Mouse (Mus musculus): ENCODE results near the gene Il5. TPM values are rescaled to one million over a fixed set of nuclear protein-coding genes. Genes with fewer than 3 reads are reported as not detected.

Gene Il5
- not detected in 2 replicates for polyA plus RNA-seq (2012; ENCODE audit: insufficient read depth, insufficient read length, missing spikeins)

DNA sequence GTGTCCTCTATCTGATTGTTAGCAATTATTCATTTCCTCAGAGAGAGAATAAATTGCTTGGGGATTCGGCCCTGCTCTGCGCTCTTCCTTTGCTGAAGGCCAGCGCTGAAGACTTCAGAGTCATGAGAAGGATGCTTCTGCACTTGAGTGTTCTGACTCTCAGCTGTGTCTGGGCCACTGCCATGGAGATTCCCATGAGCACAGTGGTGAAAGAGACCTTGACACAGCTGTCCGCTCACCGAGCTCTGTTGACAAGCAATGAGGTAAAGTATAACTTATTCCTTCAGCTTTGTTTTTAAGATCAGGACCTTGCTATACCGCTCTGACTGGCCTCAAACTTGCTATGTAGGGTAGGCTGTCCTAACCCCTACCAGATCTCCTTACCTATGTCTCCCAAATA is at the start of gene Il5:
Il5 (plus strand) TSS at position 80 of the 400 bp plus-strand sequence.
- Histone ChIP-seq H3K27ac (ENCODE audit: insufficient read depth, low read depth, low read length) (no peak within 1 kb of the TSS), H3K4me1 (ENCODE audit: control insufficient read depth, insufficient read depth, low read length) (no peaks in the 10 kb centered on the region), H3K4me3 (ENCODE audit: insufficient read depth, low read length) (no peak within 1 kb of the TSS)
- TF ChIP-seq POLR2A (IDR thresholded peaks at IDR 0.05; ENCODE audit: borderline replicate concordance, low read depth, low read length) = no peak
- no peak for TF ChIP-seq CTCF (IDR thresholded peaks at IDR 0.05; ENCODE audit: low read depth, low read length)

DNA sequence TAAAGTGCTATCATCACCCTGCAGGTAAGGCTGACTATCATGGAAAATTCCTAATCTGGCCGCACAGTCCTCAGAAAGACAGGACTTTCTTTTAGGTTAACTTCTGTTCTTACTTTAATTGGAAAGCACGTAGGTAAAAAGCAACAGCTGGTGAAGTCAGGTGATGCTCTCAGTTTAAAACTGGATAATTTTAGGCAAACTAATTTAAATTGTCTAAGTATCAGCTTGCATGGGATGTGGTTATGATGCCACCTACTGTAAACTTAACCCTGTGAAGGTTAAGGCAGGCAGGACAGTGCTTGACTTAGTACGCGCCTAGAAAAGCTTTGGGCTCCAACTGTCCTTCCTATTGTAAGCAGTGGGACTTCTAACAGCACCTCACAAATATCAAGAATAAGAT is 49.2 kb upstream of the Il5 start:
- H3K4me1 ChIP-seq (ENCODE audit: control insufficient read depth, insufficient read depth, low read length) = no peaks in the 10 kb centered on the region
- TF ChIP-seq POLR2A (IDR thresholded peaks at IDR 0.05; ENCODE audit: borderline replicate concordance, low read depth, low read length) (no peak), CTCF (IDR thresholded peaks at IDR 0.05; ENCODE audit: low read depth, low read length) (no peak)
- no peak overlapping the region for H3K4me3 ChIP-seq (ENCODE audit: insufficient read depth, low read length)
- no peak overlapping the region for H3K27ac ChIP-seq (ENCODE audit: insufficient read depth, low read depth, low read length)

DNA sequence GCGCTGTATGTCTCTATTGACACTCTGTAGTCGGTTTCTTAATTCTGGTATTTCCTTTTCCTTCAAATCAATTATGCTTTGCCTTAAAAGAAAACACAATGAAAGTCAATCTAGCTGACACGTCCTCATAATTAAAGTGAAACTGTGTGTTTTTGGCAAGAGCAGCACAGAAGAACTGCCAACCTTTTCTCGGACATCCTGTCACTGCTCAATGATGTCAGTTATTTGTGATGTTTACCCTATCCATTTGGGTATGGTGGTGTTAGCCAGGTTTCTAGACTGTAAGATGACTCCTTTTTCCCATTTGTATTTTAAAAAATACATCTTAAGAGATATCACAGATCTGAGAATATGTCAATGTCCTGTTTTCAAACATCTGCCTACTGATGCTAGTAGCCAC is 40.5 kb upstream of the Il5 start:
- no peak overlapping the region for H3K4me3 ChIP-seq (ENCODE audit: insufficient read depth, low read length)
- H3K4me1 ChIP-seq (ENCODE audit: control insufficient read depth, insufficient read depth, low read length) = no peaks in the 10 kb centered on the region
- no peak overlapping the region for H3K27ac ChIP-seq (ENCODE audit: insufficient read depth, low read depth, low read length)
- TF ChIP-seq POLR2A (IDR thresholded peaks at IDR 0.05; ENCODE audit: borderline replicate concordance, low read depth, low read length) (no peak), CTCF (IDR thresholded peaks at IDR 0.05; ENCODE audit: low read depth, low read length) (no peak)

DNA sequence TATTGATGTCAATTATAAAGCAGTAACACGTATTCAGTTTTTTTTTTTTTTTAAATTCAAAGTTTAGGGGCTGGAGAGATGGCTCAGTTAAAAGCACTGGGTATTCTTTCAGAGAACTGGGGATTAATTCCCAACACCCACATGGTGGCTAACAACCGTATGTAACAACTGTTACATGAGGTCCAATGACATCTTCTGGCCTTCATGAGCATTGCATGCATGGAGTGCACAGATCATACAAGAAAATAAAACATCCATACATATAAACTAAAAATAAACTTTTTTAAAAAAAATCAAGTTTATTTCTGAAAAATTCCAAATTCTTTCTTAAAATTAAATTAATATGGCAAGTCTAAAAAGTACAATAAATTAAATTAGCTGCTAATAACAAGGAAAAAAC is 38.9 kb upstream of the Il5 start:
- no peak overlapping the region for H3K27ac ChIP-seq (ENCODE audit: insufficient read depth, low read depth, low read length)
- TF ChIP-seq POLR2A (IDR thresholded peaks at IDR 0.05; ENCODE audit: borderline replicate concordance, low read depth, low read length) = no peak
- no peak overlapping the region for H3K4me3 ChIP-seq (ENCODE audit: insufficient read depth, low read length)
- H3K4me1 ChIP-seq (ENCODE audit: control insufficient read depth, insufficient read depth, low read length) = no peaks in the 10 kb centered on the region

DNA sequence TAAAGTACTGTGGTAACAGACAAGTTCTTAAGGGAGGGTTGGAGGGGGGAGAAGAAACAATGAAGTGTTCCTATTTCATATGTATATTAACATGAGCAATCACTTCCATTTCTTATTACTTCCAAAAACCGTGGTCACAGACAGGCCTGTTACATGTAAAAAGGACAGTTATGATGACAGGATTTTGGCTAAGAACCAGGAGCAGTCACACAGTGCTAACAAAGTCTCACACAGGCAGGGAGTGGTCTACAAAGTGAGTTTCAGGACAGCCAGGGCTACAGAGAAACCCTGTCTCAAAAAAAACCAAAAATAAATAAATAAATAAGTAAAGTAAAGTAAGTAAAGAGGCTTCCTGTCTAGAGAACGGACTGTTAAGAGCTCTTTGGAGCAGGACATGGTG is 38.4 kb upstream of the Il5 start:
- Histone ChIP-seq H3K27ac (ENCODE audit: insufficient read depth, low read depth, low read length) (no peak overlapping the region), H3K4me3 (ENCODE audit: insufficient read depth, low read length) (no peak overlapping the region), H3K4me1 (ENCODE audit: control insufficient read depth, insufficient read depth, low read length) (no peaks in the 10 kb centered on the region)
- TF ChIP-seq CTCF (IDR thresholded peaks at IDR 0.05; ENCODE audit: low read depth, low read length) (no peak), POLR2A (IDR thresholded peaks at IDR 0.05; ENCODE audit: borderline replicate concordance, low read depth, low read length) (no peak)

DNA sequence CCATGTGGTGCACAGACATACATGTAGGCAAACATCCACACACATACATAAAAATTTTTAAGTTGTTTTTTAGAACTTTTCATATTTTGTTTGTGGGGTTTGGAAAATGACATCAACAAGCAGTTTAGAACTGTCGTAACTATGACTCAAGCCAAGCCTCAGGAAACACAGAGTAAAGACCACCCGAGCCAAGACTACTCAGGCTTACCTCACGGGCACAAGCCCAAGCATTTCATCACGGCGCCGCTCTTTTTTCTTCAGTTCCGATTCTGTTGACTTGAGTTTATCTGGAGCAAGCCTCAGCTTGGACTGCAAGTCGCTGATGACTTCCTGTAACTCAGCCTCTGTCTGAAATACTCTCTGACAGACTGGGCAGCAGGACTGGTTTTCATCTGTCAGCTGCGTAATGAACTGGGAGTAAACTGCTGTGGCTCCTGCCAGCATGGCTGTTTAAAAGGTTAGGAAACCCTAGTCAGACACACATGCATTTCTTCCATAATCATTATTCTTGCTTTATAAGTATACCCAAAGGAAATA is 37.5 kb upstream of the Il5 start:
- no peak for TF ChIP-seq POLR2A (IDR thresholded peaks at IDR 0.05; ENCODE audit: borderline replicate concordance, low read depth, low read length)
- TF ChIP-seq CTCF (IDR thresholded peaks at IDR 0.05; ENCODE audit: low read depth, low read length) = no peak

DNA sequence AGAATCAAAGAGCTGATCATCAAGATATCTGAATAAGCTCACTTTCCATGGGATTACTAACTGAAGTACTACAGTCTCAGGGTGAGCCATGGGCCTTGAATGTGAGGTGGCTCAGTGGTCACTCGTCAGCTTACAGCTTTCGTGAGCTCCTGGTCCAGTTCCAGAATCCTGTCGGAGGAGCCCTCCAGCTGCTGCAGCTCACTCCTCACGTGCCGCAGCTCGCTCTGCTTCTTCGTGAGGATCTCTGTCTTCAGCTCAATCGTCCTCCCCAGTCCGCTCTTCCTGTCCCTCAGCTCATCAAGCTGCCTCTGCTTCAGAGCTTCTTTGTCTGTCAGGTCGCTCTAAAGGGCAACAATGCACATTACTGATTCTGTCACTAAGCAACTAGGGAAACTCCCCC is 28.6 kb upstream of the Il5 start:
- TF ChIP-seq CTCF (IDR thresholded peaks at IDR 0.05; ENCODE audit: low read depth, low read length) (no peak), POLR2A (IDR thresholded peaks at IDR 0.05; ENCODE audit: borderline replicate concordance, low read depth, low read length) (no peak)
- H3K4me1 ChIP-seq (ENCODE audit: control insufficient read depth, insufficient read depth, low read length) = no peaks in the 10 kb centered on the region
- H3K4me3 ChIP-seq (ENCODE audit: insufficient read depth, low read length) = no peak overlapping the region
- no peak overlapping the region for H3K27ac ChIP-seq (ENCODE audit: insufficient read depth, low read depth, low read length)

More for the DNA sequence above, 37.5 kb upstream of the Il5 start:
- no peaks in the 10 kb centered on the region for H3K4me1 ChIP-seq (ENCODE audit: control insufficient read depth, insufficient read depth, low read length)
- H3K27ac ChIP-seq (ENCODE audit: insufficient read depth, low read depth, low read length) = no peak overlapping the region
- H3K4me3 ChIP-seq (ENCODE audit: insufficient read depth, low read length) = no peak overlapping the region

DNA sequence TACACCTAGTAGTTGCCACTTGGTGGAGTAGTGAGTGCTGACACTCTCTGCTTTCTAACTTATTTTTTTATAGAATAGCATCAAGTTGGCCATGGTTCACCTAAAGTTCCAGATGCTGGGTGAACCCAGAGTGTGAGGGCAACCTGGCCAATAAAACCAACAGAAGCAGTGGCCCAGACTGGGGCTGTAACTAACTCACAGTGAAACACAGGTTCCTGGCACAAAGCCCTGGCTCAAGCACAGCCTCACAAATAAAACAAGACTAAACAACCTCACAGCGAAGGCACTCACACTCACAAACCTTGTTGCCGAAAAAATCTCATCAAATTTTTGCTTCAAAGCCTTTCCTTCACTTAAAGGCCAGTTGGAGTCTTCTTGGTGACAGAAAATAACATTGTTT is 22.1 kb upstream of the Il5 start:
- TF ChIP-seq CTCF (IDR thresholded peaks at IDR 0.05; ENCODE audit: low read depth, low read length) (no peak), POLR2A (IDR thresholded peaks at IDR 0.05; ENCODE audit: borderline replicate concordance, low read depth, low read length) (no peak)
- Histone ChIP-seq H3K4me3 (ENCODE audit: insufficient read depth, low read length) (no peak overlapping the region), H3K4me1 (ENCODE audit: control insufficient read depth, insufficient read depth, low read length) (no peaks in the 10 kb centered on the region), H3K27ac (ENCODE audit: insufficient read depth, low read depth, low read length) (no peak overlapping the region)

DNA sequence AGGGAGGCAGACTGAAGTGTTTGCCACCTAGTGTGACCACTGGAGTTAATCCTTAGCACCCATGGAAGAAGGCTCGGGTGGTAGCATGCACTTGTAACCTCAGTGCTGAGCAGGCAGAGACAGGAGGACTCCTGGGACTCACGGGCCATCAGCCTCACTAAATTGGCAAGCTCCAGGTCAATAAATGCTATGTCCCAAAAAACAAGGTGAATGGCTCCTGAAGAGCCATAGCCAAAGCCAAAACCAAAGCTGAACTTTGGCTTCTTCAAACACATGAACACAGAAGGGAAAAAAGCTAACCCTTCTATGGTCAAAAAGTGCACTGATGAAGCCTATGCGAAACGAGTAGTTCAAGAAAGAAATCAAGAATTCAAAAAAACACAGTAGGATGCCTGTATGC is 21.2 kb upstream of the Il5 start:
- TF ChIP-seq POLR2A (IDR thresholded peaks at IDR 0.05; ENCODE audit: borderline replicate concordance, low read depth, low read length) (no peak), CTCF (IDR thresholded peaks at IDR 0.05; ENCODE audit: low read depth, low read length) (no peak)
- Histone ChIP-seq H3K4me3 (ENCODE audit: insufficient read depth, low read length) (no peak overlapping the region), H3K4me1 (ENCODE audit: control insufficient read depth, insufficient read depth, low read length) (no peaks in the 10 kb centered on the region), H3K27ac (ENCODE audit: insufficient read depth, low read depth, low read length) (no peak overlapping the region)

DNA sequence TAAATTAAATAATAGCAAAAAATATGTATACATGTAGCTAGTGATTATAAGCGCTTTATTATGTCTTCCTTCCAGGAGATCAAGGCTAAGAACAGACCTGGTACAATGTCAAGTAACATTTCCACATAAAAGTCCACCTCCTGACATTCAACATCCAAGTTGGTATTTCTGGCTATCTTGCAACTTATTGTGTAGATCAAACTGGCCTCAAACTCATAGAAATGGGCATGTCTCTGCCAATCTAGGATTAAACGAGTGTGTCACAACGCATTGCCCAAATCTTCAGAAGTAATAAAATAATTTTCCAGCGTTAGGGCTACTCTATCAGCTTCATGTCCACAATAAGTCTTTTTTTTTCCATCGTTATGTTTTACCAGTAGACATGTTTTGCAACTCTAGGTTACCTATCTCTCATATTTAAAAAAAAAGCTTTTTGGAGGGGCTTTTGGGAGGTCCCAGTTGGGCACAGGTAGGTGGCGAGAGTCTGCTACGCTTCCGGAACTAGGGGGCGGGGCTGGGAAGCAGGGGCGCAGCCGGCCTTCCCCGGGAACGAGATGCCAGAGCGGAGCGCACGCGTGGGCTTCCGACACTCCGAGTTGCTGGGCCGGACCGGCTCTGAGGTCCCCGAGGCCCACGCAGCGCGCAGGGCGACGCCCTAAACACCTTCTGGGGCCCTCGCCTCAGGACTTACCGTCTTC is 14.2 kb upstream of the Il5 start:
- peak overlapping the region; percentile 70 for H3K27ac ChIP-seq (ENCODE audit: insufficient read depth, low read depth, low read length)
- TF ChIP-seq POLR2A (IDR thresholded peaks at IDR 0.05; ENCODE audit: borderline replicate concordance, low read depth, low read length) (no peak), CTCF (IDR thresholded peaks at IDR 0.05; ENCODE audit: low read depth, low read length) (no peak)
- peaks cover 6% of the 10 kb centered on the region for H3K4me1 ChIP-seq (ENCODE audit: control insufficient read depth, insufficient read depth, low read length)
- peak overlapping the region; percentile 78 for H3K4me3 ChIP-seq (ENCODE audit: insufficient read depth, low read length)

All from bone marrow macrophage, adult 2 months (primary cell).